Mouse (Mus musculus) right cerebral cortex, postnatal 10 days (tissue): ENCODE measurements around the gene Ice1.

ENCODE experiments used
- DNase-seq, 2 experiments: peaks; one replicate each; pipeline ENCODE4 v3.0.0; 2021; ENCODE audit warnings: low spot score in 2 of 2

The Ice1 gene

DNA sequence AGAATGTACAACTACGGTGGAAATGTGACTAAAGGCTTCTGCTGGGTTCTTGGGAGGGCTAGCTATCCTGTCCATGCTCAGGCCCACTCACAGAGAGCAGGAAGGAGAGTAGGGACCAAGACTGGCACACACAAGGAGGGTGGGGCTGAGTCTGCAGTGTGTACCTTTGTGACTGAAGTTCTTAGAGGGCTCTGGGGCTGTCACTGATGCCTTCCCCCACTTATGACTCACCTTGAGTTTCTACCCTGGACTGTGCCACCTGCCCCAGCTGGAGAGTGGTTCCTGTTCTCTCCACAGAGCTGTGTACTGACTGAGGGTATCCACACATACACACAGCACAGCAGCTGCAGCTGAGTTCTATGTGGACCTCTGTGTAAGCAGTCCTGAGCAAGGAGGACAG is 63.2 kb downstream of the Ice1 start:
- no peak for DNase-seq

DNA sequence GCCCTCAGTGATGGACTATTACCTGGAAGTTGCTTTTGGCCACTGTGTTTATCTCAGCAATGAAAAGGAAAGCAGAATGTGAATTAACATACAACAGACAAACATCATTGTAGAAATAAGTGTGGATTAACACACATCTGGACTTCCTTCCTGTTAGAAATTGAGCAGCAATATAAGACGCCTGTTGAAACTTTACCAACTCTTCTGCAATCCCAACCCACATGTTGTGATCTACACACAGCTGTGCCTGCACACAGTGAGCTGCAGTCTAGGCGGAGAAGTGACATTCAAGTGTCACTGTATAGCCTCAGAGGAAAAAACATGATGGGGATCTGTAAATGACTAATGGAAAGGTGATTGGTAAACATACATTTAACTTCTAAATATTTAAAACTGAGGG is 69.5 kb downstream of the Ice1 start:
- DNase-seq: no peak

DNA sequence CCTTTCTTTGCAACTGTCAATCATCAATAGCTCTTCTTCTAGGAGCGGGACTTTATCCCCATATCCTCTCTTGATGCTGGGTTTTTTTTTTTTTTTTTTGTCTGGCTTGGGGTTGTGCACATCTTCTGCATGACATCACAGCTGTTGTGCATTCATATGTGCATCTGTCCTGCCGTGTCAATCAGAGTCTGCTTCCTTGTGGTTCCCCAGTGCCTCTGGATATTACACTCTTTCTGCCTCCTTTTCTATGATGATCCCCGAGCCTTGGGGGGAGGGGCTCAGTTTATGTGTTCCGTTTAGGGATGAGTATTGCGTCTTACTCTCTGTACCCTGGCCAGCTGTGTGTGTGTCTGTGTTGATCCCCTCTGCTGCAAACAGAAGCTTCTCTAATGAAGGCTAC is 84.0 kb downstream of the Ice1 start:
- DNase-seq: no peak

DNA sequence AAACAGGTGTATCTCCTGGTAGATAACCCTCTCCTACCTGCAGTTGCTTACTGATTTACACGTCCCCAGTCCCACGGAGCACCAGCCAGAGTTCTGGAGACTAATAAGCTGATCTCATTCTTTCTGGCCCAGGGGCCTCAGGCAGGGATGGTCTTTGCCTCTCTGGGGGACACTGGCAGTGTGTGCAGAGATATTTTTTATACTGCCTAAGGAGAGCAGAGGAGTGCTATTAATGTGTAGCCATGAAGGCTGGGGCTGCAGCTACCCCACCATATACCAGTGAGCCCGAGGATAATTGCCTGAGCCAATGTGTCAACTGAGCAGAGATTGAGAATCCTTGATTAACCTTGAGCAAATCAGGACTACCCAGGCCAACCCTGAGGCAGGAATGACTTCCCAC is 90.0 kb downstream of the Ice1 start:
- DNase-seq: no peak

DNA sequence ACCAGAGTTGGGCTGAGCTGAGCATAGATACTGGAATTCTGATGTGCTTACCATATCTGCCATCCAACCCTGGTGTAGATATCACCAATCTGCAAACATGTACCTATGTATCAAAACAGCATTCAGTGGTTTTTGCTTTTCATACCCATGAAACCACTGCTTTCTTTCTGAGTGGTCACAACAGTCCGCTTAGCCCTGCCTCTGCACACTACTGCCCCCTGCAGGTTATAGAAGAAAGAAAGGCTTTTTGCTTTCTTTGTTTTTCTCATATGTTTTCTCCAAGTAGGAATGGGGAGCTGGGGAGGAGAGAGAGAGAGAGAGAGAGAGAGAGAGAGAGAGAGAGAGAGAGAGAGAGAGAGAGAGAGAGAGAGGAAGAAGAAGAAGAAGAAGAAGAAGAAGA is 92.2 kb downstream of the Ice1 start:
- DNase-seq: no peak

DNA sequence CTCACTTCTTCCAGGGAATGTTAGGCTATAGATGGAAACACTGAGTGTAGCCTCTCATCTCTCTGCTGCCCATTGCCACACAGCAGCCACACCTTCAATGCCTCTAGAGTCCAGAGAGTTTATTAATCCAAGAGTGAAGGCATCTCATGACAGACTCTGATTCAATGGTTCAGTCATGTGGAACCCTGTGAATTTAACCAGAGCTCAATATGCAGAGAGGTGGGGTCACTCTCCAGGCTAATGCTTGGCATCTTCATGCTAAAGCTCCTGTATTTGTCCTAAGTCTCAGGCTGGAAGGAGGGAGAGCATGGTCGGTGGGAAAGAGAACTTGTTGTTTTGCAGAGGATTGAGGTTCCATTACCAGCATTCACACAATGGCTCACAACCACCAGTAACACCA is 97.6 kb downstream of the Ice1 start:
- DNase-seq: no peak

DNA sequence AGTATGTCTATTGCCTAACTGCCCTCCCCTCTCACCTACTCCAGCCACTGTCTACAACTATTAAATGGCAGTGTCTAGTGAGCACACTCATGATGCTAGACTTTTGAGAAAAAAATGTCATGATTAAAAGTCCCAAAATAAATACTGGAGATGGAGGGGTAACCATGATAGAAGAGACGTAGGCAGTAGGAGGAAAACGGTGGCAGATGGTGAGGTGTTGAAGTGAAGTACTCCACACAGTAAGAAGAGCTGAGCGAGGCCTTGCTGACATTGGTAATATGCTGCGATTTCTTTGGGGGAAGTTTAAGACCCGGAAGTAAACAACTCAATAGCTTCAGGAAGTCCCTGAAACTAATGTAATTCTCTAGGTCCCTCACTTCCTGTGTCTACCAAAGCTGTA is 104.0 kb downstream of the Ice1 start:
- DNase-seq: no peak

DNA sequence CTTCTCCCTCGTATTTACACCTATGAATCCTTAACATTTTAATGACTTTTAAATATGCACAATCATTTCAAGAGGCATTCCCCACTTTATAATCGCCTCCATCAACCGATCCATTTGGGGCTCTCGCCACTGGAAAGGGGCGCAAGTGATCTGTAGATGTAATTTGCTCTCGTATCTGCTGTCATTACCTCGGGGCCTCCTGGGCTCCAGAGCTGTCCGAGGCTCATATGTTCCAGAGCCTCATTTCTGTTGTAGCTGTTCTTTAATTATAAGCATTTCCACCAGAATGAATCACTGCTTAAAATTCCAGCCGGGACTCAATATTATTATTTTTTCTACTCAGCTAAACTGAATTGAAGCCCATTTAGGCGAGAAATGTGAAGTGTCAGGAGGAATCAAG is 104.7 kb downstream of the Ice1 start:
- no peak for DNase-seq

DNA sequence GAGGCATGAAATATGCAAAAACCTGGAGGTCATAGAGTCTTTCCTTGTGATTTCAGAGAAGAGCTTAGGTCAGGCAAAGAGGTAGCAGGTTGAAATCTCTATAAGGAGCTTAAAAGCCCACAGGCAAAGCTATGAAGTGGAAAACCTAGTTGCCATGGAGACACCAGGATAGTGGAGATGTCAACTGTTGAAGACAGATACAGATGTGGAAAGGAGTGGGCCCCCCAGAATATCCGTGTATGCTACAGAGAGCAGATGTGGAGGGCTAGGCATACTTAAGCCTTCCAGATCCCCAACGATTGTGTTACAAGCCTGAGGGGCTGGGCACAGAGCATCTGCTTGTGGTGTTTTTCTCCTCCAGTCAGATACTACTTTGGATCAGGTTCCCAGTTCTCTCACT is 119.8 kb downstream of the Ice1 start:
- no peak for DNase-seq

DNA sequence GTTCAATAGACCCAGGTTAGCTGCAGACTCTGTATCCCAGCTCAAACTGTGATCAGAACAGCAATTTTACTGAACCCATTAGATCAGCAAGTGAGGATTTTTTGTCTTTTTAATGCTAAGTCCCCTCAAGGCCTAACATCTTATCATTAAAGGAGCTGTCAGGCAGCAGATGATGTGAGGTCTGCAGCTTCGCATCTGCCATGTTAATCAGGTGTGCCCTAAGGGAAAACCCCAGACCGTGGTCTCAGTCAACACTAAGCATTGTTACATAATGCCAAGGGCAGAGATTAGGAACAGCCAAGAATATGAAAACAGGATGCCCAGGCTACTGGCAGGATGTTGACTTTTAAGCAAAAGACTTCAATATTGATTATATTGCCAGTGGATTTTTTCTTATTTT is 122.4 kb downstream of the Ice1 start:
- no peak for DNase-seq

DNA sequence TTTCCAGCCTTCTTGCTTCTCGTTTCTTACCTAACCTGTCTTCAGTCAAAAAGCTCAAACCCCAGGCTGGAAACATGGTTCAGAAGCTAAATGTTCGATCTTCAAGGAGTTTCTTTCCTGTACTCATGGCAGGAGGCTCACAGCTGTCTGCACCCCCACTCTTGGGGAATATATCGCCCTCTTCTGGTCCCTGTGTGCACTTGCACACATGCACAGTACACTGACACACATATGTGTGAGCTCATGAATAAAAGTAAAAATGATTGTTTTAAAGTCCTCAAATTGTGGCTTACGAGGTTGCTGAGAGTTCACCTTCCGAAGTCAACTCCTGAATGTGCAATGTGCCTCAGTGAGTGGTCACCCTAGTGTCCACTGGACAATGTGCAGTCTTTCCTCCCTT is 127.2 kb downstream of the Ice1 start:
- DNase-seq: no peak

DNA sequence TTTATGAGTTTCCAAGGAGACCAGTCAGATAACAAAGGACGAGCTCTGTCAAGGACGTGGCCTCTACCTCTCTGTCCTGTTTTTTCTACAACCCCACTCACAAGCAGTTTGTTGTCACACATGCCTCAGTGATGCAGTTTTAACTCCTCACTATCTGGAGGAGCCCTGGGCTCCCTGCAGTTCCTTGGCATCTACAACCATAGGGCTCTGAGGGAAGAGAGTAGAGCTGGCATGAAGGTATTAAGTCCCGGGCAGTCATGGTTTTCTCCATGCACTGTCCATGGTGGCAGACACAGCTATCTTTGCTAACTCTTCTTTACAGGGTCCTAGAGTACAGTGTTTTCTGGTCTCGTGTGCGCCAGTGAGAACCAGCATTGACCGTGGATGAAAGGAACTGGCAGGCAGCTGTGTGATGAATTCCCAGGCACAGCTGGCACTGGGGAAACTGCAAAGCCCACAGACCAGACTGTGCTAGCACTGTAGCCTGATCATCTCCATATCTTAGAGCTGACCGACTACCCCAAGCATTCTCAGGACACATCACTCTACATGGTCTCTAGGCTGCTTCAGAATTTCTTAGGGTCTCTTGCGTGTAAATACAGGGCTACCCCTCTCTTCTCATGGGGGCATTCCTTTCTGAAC is 127.9 kb downstream of the Ice1 start:
- DNase-seq: peak in 1 of 2 experiments; percentile 29

DNA sequence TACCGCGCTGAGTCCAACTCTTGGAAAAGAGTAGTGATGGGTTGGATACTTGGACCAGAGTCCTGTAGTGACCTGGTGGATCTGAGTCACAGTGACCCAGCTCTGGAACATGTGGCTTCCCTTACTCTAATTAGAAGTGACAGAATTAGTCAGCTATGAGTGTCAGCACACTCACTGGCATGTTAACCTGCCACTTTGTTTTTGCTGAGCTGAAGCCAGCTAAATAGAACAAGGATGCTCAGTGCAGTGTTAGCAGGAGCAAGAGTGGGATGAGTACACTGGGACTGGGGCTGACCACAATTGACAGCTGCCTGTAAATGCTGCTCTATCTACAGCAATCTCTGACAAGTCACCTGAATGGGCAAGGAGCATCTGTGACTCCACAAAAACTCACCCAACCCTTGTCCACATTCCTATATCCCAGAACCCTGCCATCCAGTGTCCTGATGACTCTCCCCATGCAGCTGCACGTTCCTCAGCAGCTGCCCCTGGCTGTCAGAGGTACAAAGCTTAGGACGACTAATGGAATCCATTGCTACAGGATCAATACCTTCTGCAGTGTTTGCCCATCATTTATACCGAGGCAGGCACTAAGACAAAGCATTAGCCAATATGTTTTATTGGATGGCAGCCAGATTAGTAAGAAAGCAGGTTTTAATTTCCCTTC is 128.6 kb downstream of the Ice1 start:
- no peak for DNase-seq
